Mouse (Mus musculus) layer of hippocampus, postnatal 25 days (tissue): ENCODE results near the gene Arhgap9. TPM values are rescaled to one million over a fixed set of nuclear protein-coding genes. Genes with fewer than 3 reads are reported as not detected.

Source experiments
- DNase-seq, 2 experiments: peaks; one replicate each; pipeline ENCODE4 v3.0.0; 2022; ENCODE audit warnings: mixed read lengths in 2 of 2, low spot score in 1 of 2; ENCODE audit errors: extremely low spot score in 1 of 2
- total RNA-seq, 2 experiments: library from RNA; stranded (reverse); gene quantifications; 2 replicates each; pipeline ENCODE4 v1.2.3; 2021

Arhgap9 gene
- total RNA-seq, result 1 to 10 TPM in 1 of 2 experiments, under 1 TPM in 1; 0.89 to 1.1 TPM

DNA sequence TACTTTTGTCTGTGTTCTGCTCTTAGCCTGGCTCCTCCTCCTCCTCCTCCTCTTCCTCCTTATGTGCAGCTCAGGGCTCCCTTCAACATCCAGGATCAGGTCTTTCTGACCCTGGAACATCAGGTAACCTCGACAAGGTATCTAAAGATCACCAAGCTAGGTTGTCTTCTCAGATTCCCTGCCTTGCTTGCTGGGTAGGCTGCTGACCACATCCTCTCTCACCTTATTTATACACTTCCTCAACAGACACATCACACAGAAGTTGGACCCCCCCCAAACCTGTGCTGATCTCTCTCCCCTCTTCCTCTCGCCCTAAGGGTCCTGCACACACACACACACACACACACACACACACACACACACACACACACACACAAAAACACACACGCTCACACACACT is at the start of gene Arhgap9:
Gene Arhgap9 (plus strand): TSS at position 344 of the 400 bp plus-strand sequence.
- DNase-seq, result no peak

GRCm38 (mm10) chr10:127272371-127272770 is 49.4 kb upstream of the Arhgap9 start:
- DNase-seq, result no peak

DNA sequence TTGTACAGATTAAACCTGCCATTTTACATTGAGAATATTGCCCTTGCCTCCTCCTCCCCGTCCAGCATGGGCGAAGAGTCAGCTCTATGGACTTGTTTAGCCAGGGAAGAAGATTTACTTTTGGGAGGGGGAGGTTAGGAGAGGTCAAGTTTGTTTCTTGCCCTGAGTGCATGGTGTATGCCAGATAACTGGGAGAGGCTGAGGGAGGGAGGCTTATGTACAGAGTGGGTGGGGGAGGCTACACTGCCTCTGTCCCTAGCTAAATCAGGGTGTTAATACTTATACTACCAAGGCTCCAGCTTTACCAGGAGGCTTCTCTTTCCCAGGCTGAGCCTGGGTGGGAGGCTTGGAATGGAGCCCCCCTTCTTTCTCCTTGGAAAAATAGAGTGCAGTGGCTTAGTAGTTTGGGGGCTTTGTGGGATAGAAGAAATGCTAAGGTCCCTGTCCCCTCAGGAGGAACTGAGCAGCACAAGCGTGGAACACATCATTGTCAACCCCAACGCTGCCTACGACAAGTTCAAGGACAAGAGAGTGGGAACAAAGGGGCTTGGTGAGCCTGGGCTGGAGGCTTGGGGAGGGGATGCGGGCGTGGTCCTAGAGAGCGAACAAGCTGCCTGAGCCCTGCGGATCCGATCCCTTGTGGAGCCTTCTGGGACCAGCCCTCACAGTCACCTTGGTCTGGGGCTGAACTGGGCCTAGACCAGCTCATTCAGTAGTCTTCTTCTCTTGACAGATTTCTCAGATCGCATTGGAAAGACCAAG is 47.3 kb upstream of the Arhgap9 start:
- no peak for DNase-seq

- no peak for DNase-seq
These were observed 42.0 kb upstream of the Arhgap9 start for GRCm38 (mm10) chr10:127279730-127280129.

DNA sequence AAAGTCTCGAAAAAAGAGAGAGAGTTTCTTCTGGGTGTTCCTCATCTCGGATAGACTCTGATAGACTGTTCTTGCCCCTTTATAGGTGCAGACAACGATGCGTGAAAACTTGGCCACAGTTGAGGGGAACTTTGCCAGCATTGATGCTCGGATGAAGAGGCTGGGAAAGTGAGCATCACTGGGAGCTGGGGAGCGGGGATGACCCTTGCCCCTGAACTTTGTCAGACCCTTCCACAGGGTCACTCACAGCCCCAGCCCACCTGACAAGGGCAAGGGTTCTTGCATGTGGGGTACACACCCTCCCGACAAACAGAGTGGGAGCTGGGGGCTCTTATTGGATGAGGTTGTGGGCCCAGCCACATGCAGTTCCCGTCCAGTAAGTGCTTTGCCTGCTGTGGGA is 40.4 kb upstream of the Arhgap9 start:
- DNase-seq, result no peak

GRCm38 (mm10) chr10:127282620-127283215 is 39.0 kb upstream of the Arhgap9 start:
- no peak for DNase-seq

DNA sequence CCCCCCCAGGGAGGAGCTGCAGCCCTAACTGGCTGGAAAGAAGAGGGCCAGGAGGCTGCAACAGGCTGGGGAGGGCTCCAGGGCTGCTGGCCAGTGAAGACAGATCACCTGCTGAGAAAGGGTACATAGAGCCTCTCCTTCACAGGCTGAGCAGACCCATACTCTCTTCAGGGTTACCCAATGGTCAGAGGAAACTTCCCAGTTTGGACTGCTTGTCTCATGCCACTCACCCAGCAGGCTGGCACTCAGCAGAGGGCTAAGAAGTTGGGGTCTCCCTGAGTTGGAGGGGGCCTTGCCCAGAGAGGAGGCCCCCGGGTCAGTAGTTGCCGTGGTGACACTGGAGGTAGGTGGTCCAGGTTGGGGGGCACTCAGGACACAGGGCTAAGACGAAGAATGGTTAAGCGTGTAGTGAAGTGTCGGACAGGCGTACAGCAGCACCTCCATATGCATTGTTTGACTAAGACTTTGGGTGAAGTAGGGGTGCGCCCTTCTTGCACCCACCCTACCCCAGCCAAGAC is 37.6 kb upstream of the Arhgap9 start:
- no peak for DNase-seq

- DNase-seq, result no peak
These were observed 36.9 kb upstream of the Arhgap9 start for GRCm38 (mm10) chr10:127284724-127285500.

GRCm38 (mm10) chr10:127285644-127286043 is 36.1 kb upstream of the Arhgap9 start:
- DNase-seq, result no peak

DNA sequence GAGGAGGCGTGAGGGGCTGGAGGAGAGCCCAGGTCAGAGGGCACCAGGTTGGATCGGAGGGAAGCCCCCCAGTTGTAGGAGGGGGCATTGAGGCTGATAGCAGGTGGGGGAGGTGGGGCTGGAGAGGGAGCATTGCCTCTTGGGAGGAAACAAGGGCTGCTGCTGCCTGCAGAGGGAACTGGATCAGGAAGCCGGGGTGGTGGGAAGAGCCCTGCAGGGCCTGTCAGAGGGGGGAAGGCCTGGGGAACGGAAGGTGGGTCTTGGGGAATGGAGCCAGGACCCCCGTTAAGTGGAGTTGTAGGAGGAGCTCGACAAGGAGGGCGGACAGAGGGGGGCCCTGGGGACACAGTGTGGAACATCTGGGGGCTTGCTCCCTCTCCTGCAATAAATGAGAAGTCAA is 35.6 kb upstream of the Arhgap9 start:
- DNase-seq, result no peak

DNA sequence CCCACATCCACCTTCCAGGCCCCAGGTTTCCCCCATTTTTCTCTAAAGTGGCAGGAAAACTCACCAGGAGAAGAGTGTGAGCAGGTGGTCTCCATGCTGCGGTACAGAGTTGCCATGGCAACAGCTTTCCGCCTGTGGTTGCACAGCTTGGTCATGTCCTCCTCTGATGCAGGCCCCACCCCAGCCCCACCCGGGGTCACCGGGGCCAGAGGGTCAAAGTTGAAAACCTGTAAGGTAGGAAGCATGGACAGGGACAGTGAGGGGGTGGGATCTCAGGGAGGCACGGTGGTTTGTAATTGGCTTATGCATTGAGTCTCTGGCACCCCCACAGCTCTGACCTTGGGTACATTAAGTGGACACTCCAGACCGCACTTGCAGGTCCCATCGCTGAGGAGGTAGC is 35.0 kb upstream of the Arhgap9 start:
- no peak for DNase-seq

- DNase-seq, result no peak
These were observed 34.4 kb upstream of the Arhgap9 start for GRCm38 (mm10) chr10:127287271-127287935.

DNA sequence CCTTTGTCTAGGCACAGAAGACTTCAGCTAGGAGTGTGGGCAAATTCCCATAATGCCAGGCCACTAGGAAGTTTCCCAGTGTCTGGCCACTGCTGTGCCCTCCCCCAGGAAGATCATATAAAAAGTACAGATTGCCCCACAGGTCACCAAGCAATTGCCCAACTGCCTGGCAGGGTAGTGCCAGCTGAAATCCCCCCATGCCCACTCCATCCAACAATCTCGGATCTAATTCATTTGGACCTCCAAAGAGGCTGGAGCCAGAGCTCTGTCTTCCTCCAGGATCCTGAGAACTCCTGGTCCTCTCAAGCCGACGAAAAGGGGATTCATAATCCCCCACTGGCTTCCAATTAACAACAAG is 33.8 kb upstream of the Arhgap9 start:
- DNase-seq, result no peak

DNA sequence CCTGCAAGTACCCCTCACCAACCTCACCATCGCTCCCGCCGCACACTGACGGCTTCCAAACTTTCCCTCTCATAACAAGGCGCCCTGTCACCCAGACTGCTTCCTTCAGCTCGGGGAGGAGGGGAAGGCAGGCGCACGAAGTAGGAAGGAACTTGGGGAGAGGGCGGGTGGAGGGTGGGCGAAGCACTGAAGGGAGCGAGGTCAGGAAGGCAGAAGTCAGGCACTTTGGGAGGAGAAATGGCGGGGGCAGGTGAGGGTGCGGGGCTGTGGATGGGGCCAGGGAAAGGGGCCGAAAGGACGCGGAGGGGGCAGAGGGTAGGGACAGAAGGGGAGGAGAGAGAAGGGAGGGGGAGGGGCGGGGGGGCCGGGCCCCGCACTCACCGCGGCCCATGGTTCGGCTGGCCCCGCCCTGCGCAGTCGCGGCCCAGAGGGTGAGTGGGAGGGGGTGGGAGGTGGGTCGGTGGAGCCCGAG is 33.4 kb upstream of the Arhgap9 start:
- peak in 1 of 2 experiments; percentile 36 for DNase-seq

DNA sequence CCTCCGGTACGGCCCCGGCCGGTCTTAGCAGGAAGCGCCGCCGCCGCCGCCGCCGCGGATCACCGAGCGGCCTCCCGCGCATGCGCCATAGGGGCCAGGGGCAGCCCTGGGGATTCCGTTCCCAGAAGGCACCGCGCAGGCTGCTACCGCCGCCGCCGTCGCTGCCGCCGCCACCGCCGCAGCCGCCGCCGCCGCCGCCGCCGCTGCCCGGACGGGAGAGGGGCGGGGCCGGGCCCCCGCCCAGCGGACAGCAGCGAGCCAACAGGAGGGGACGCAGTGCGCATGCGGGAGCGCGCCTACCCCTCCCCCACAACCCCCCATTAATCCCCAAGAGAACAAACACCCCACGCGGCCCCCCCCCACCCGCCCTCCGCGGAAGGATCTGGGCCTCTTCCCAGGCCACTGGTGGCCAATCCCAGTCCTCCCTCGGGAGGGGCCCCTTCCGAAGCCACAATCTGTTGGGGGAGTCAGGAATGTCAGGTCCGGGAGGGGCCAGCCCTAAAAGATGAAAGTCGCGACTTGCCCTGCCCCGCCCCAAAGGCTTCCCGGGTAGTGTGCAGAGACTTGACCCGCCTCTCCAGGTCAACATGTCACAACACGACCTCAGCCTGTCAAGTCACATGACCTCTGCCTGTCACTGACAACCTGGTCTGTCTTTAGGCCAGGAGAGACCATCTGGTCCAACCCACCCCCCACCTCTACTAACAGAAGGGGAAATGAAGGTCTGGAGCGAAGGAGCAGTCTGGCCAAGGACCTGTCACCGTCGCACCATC is 32.8 kb upstream of the Arhgap9 start, which contains the start of gene Mbd6:
Gene Mbd6 (minus strand): TSS at position 219 of the 773 bp plus-strand sequence.
- peak; percentile 78 to 79 for DNase-seq

DNA sequence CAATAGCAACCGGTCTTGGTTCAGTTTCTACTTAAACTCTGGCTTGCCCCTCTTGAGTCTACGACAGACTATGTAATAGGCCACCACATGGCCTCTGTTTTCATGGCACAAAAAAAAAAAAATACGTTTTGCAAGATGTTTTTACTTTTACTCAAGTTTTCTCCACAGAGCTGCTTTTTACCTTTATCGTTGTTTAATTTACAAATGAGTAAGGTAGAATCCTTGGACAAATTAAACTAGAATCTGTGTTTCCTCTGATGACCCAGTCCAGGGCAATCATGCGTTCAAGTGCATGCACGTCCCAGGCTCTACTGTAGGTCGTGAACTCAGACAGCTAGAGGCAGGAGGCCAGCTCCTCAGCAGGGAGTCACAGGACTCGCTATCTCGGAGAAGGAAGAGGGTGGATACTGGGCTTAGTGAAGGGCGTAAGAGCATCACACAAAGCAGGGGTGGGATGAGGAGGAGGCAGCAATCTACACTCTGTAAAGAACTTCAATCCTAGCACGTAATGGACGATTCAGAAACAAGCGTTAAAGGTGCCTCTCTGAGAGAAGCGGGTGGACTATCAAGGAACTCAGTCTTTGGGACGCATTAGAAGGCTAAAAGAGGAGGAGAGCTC is 32.1 kb upstream of the Arhgap9 start:
- DNase-seq, result peak in 1 of 2 experiments; percentile 32

DNA sequence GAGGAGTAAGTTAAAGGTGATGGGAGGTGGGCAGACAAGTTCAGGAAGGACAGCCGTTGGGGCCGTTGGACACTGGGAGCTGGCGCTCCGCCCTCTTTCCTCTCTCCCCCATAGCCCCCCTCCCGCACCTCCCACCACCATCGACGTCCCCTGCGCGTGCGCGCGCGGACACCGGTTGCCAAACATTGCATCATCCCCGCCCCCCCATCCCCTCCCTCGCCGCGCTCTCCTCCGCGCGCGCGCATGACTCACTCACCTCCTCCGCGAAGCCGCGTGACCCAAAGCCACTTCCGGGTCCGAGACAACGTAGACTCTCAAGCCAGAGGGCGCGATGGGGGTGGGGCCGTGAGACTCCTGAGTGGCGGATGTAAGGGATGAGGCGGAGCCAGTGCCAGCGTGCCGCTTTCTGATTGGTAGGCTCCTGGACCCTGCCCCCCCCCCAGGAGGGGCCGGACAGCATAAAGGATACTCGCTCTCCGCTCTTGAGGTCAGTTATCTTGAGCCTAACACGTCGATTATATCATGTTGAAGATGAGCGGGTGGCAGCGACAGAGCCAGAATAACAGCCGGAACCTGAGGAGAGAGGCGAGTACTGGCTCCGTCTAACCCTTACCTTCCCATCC is 31.3 kb upstream of the Arhgap9 start:
- peak; percentile 97 for DNase-seq

GRCm38 (mm10) chr10:127290930-127291880 is 30.6 kb upstream of the Arhgap9 start:
- no peak for DNase-seq
